Mouse (Mus musculus) heart, adult 18-20 months (tissue): ENCODE measurements around the gene Lrrc41. TPM values are rescaled to one million over a fixed set of nuclear protein-coding genes. Genes with fewer than 3 reads are reported as not detected.

Experiments
- DNase-seq, 2 experiments: peaks; one replicate each; pipeline ENCODE4 v3.0.0; 2021 to 2022; ENCODE audit warnings: mixed read lengths in 1 of 2
- long read RNA-seq, 2 experiments: library from polyadenylated mRNA; stranded (forward); transcript quantifications; one replicate each; pipeline ENCODE4 v2.0.0; 2021
- total RNA-seq, 2 experiments: library from RNA; stranded (reverse); gene quantifications; 2 replicates each; pipeline ENCODE4 v1.2.3; 2021

Lrrc41 gene
- total RNA-seq: 10 to 100 TPM; 25.3 to 26.2 TPM
- long read RNA-seq, experiment 1, transcript Lrrc41-201 (10 exons, 3,065 nt): major isoform, 27 of 32 reads
- long read RNA-seq, experiment 1, partial matches to known transcripts: 3 of 32 reads
- long read RNA-seq, experiment 1, other reads (novel, unspliced or antisense): 2 of 32 reads
- long read RNA-seq, experiment 2, transcript Lrrc41-201 (10 exons, 3,065 nt): major isoform, 8 of 10 reads
- long read RNA-seq, experiment 2, partial matches to known transcripts: 2 of 10 reads
- long read RNA-seq, experiment 2, other reads (novel, unspliced or antisense): 0 of 10 reads

- DNase-seq: peak; percentile 95 to 96
These were observed at the start of gene Lrrc41, which contains the start of gene Uqcrh for GRCm38 (mm10) chr4:116074861-116075620. Gene Lrrc41, plus strand, starts transcription at chr4:116075269. Gene Uqcrh, minus strand, starts transcription at chr4:116075071.

GRCm38 (mm10) chr4:116032906-116033305 lies 42.2 kb upstream of the Lrrc41 start:
- DNase-seq: no peak

- no peak for DNase-seq
These were observed 41.7 kb upstream of the Lrrc41 start for GRCm38 (mm10) chr4:116033374-116033773.

- no peak for DNase-seq
These were observed 34.6 kb upstream of the Lrrc41 start for GRCm38 (mm10) chr4:116040466-116040865.

- no peak for DNase-seq
These were observed 32.9 kb upstream of the Lrrc41 start for GRCm38 (mm10) chr4:116042186-116042585.

- no peak for DNase-seq
These were observed 28.5 kb upstream of the Lrrc41 start for GRCm38 (mm10) chr4:116046604-116047003.

- DNase-seq: no peak
These were observed 27.4 kb upstream of the Lrrc41 start for GRCm38 (mm10) chr4:116047681-116048080.

- peak in 1 of 2 experiments; percentile 36 for DNase-seq
These were observed 26.7 kb upstream of the Lrrc41 start for GRCm38 (mm10) chr4:116048130-116048920.

- no peak for DNase-seq
These were observed 25.9 kb upstream of the Lrrc41 start for GRCm38 (mm10) chr4:116049211-116049610.

- DNase-seq: peak; percentile 36 to 43
These were observed 22.4 kb upstream of the Lrrc41 start for GRCm38 (mm10) chr4:116052526-116053293.

GRCm38 (mm10) chr4:116053399-116053961 lies 21.6 kb upstream of the Lrrc41 start, which contains the start of gene Nsun4:
Gene Nsun4, minus strand, starts transcription at chr4:116053876.
- peak; percentile 95 for DNase-seq

GRCm38 (mm10) chr4:116057559-116057958 lies 17.5 kb upstream of the Lrrc41 start:
- DNase-seq: no peak

GRCm38 (mm10) chr4:116059012-116059726 lies 15.9 kb upstream of the Lrrc41 start:
- DNase-seq: no peak

- DNase-seq: no peak
These were observed 11.2 kb upstream of the Lrrc41 start for GRCm38 (mm10) chr4:116063855-116064254.

GRCm38 (mm10) chr4:116070116-116070515 lies 5.0 kb upstream of the Lrrc41 start:
- DNase-seq: no peak

- no peak for DNase-seq
These were observed 1.9 kb upstream of the Lrrc41 start for GRCm38 (mm10) chr4:116073146-116073545.

- peak; percentile 15 to 27 for DNase-seq
These were observed 859 bp upstream of the Lrrc41 start for GRCm38 (mm10) chr4:116074145-116074675.

GRCm38 (mm10) chr4:116075631-116076368 lies 731 bp downstream of the Lrrc41 start:
- DNase-seq: peak; percentile 74 to 79
